Mouse (Mus musculus) cerebellum, adult (tissue): ENCODE data around the gene Klhl42.

ENCODE experiments used
- ATAC-seq: cut with Nextera tagmentation; 2 replicates; pipeline ENCODE4 v1.9.2; 2017; ENCODE audit warnings: mild to moderate bottlenecking, moderate library complexity, mixed read lengths; ENCODE audit not compliant: insufficient number of reproducible peaks, low FRiP score, low TSS enrichment

The Klhl42 gene

DNA sequence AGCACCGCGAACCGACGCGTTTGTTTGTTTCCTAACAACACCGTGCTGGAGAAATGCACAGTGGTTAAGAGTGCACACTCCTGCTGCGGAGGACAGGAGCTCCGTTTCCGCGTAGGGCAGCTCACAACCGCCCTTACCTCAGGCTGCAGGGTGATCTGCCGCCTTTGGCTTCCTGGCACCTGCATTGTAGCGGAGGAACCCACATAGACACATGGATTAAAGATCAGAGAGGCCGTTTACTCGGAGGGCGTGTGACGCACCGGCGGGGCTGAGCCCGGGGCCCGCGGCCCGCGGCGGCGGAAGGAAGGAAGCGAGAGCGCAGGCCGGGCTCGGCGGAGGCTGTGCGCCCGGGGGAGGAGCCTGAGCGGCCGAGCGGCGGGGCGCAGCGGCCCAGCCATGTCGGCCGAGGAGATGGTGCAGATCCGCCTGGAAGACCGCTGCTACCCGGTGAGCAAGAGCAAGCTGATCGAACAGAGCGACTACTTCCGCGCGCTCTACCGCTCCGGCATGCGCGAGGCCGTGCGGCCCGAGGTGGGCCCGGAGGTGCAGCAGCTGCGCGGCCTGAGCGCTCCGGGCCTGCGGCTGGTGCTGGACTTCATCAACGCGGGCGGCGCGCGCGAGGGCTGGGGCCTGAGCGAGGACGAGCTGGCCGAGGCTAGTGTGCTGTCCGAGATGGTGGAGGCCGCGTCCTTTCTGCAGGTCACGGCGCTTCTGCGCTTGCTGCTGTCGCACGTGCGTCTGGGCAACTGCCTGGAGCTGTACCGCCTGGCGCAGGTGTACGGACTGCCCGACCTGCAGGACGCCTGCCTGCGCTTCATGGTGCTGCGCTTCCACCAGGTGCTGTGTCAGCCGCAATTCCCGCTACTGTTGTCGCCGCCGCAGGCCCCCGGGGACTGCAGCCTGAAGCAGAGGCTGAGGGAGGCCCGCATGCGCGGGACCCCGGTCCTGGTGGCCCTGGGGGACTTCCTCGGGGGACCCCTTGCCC lies at the start of gene Klhl42:
Gene Klhl42 (plus strand): TSS at position 244 of the 985 bp plus-strand sequence.
- peak; percentile 91 for ATAC-seq

DNA sequence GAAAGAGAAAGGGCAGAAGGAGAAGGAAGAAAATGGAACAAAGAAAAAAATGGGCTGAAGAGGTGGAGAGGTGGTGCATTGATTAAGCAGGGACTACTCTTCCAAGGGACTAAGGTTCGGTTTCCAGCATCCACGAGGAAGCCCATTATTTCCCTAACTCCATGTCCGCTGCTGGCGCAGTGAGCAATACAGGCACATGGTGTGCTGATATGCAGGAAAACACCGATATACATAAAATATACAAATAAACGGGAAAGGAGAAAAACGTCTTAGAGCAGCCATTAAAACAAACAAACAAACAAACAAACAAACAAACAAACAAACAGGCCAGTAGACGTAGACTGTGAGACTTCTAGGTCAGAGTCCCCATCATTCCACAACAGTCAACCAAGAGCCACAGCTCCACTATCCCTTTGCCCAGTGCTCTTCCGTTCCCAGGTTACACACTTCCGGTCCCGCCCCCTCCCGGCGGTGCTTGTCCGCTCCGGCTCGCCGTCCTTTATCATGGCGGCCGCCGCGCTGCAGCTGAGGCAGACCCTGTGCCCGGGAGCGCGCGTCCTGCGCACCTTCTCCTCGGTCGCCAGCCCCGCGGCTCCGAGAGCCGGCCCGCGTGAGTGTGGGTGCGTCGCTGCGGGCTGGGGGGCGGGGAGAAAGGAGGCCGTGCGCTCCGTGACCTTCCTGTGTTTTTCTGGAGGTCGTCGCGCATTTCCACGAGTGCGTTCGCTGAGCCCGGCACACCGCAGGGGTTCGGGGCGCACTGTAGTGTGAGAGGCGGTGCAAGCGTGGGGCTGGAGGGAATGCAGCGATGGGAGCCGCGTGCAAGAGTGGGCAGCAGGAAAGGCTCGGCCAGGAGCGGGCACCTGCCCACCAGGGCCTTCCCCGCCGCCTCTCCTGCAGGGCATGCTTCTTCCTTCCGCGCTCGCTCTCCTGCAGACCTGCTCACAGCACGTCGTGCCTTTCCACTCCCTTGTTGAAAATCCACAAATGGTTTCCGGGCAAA lies 48.6 kb upstream of the Klhl42 start, which contains the start of gene Mrps35:
Gene Mrps35 (plus strand): TSS at position 474 of the 1,000 bp plus-strand sequence.
- peak; percentile 98 for ATAC-seq

DNA sequence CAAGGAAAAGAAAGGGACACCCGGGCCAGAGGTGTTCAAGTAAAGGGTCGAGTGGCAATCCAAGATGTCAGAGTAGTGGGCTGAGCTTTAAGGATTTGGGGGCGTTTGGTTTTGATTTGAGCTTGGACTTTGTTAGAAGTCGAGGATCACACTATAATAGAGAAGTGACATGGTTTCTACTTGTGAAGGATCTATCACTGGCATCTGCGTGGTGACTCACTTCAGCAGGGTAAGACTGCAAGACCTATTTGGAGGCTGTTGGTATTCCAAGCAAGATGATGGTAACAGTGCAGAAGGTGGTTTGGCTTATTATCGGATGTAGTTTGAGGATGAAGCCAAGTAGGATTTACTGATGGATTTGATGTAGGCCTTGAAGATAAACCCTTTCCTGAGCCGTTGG lies 47.5 kb upstream of the Klhl42 start:
- ATAC-seq: no peak

GRCm38 (mm10) chr6:147049239-147049805 lies 41.9 kb upstream of the Klhl42 start:
- ATAC-seq: no peak

- ATAC-seq: no peak
These were observed 39.5 kb upstream of the Klhl42 start for GRCm38 (mm10) chr6:147051666-147052065.

GRCm38 (mm10) chr6:147052440-147052839 lies 38.7 kb upstream of the Klhl42 start:
- no peak for ATAC-seq

- ATAC-seq: no peak
These were observed 37.2 kb upstream of the Klhl42 start for GRCm38 (mm10) chr6:147053785-147054646.

GRCm38 (mm10) chr6:147055374-147055977 lies 35.7 kb upstream of the Klhl42 start:
- no peak for ATAC-seq

- no peak for ATAC-seq
These were observed 31.9 kb upstream of the Klhl42 start for GRCm38 (mm10) chr6:147059326-147059725.

- no peak for ATAC-seq
These were observed 29.5 kb upstream of the Klhl42 start for GRCm38 (mm10) chr6:147061630-147062029.

- no peak for ATAC-seq
These were observed 29.1 kb upstream of the Klhl42 start for GRCm38 (mm10) chr6:147062034-147062433.

GRCm38 (mm10) chr6:147062694-147063093 lies 28.5 kb upstream of the Klhl42 start:
- ATAC-seq: no peak

DNA sequence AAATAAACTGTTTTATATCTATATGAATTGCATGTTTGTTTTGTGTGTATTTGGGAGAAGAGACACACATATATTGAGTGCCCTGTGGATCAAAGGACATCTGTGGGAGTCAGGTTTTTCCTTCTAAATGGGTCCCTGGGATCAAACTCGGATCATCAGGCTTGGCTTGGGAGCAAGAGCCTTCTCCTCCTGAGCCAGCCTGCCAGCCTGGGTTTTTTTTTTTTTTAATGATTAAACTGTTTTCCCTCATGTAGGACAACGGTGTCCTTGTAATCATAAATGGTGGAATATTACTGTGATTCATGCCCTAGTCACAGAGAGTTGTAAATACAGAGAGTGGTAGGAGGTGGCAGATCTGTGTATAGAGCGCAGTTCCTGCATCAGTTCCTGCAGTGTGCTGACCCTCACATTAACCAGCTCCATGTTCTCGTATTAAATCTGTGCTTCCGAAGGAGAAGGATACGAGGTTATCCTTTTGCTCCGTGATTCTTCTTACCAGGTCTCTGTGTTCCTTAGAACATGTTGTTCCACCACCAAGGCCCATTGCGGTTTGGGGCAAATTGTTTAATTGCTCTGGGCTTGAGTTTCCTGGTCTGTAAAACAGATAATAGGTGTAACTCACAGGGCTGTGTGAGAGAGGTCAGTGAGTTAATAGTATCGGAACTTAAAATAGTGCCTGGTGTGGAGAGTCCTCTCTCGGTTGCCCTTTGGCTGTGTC lies 26.8 kb upstream of the Klhl42 start:
- ATAC-seq: no peak

DNA sequence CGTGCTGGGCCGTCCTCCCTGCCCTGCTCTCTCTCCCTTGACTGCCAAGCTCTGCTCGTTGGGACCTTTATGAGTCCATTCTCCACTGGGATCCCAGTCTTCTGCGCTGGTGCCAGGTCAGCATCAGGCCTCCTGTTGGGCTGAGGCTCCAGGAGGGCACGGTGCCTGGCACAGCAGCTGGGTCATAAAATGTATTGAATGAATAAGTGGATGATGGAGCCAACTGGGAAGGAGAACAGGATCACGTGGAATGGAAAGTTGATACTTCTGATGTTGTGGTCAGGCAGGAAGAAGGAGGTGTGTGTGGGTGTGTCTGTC lies 26.3 kb upstream of the Klhl42 start:
- no peak for ATAC-seq

DNA sequence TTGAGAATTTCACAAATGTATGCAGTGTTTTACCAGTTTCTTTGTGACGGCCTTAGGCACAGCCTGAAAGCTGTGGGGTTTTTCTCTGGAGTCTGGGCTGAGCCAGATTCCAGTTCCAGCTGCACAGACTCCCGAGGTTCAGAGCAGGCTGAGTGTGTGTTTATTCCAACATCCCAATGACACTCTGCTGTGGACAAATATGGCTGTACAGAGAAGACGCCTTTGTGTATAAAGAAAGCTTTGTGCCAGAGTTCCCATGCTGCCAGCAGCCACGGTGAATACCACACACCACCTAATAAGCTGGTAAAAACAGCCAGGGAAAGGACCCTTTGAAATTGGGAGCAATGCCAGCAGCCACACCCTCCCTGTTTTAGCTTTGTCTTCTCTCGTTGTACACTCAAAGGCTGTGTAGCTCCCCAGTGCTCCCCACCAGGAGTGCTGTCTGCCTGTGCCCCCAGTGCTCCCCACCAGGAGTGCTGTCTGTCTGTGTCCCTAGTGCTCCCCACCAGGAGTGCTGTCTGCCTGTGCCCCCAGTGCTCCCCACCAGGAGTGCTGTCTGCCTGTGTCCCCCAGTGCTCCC lies 15.3 kb upstream of the Klhl42 start:
- no peak for ATAC-seq

DNA sequence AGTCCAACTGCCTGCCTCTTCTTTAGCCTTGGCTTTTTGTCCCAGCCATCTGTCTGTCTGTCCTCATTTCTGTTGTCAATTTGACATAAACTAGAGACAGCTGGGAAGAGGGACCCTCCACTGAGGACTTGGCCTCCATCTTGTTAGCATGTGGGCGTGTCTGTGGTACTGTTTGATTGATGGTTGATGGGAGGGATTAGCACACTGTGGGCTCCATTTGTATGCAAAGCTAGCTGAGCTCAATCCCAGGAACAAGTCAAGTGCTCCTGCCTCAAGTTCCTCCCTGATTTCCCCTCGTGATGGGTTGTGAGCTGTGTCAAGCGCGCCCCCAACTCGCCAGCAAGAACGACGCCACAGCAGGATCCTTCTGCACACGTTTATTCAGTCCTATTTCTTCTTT lies 14.3 kb upstream of the Klhl42 start:
- no peak for ATAC-seq

DNA sequence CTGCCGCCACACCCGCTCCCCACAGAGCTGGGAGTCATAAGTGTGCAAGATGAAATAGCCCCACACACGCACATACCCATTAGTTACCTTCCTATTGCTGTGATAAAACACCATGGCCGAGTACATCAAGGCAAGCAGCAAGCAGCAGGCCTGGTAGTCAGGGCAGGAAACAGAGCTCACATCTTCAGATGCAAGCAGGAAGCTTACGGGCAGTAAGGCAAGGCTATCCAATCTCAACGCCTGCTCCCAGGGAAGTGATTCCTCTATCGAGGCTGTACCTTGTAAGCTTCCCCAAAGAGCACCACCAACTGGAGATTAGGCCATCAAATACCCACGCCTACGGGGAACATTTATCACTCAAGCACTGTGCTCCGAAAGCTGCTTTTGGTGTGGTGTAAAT lies 11.3 kb upstream of the Klhl42 start:
- ATAC-seq: no peak

DNA sequence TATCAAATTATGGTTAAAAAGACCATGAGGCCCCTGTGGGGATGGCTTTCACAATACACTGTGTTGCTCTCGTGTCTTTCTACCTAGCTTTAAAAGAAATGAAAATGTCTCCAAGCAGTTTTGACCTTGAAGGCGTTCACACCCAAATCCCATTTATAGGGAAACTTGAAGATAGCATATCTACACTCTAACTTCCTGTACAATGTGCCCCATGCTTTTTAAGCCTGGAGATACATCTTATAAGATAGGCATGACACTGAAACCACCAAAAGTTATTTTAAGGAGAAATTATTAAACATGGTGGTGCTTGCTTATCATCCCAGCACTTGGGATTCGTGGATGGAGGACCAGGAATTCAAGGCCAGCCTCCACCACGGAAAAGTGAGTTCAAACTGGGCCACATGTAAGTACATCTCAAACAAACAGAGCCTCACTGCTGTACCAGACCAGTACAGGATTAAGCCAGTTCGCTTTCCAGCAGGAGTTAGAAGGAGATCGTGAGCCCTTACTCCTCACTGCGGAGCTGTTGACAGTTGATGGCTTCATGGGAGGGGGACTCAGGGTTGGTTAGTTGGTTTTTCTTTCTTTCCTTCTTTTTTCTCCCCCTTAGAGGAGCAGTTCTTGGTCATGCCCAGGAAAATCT lies 5.7 kb upstream of the Klhl42 start:
- ATAC-seq: no peak
